Mouse (Mus musculus) erythroblast, embryonic 14.5 days (primary cell): ENCODE data around the gene Keap1. TPM values are rescaled to one million over a fixed set of nuclear protein-coding genes. Genes with fewer than 3 reads are reported as not detected.
"Not testable (repeated sequence)": the region's sequence is repeated elsewhere in the genome, so short reads cannot be mapped to it uniquely, and the experiment has no call there.

Experiments used
- H3K27me3 ChIP-seq: 2 replicates; pipeline ENCODE4 v1.6.1; 2012; ENCODE audit warnings: inconsistent platforms; ENCODE audit not compliant: control insufficient read depth
- H3K36me3 ChIP-seq: 2 replicates; pipeline ENCODE4 v1.6.1; 2012; ENCODE audit warnings: mild to moderate bottlenecking, inconsistent platforms; ENCODE audit not compliant: control insufficient read depth
- H3K4me1 ChIP-seq: 2 replicates; pipeline ENCODE4 v1.6.1; 2012; ENCODE audit warnings: inconsistent platforms; ENCODE audit not compliant: control insufficient read depth
- H3K4me3 ChIP-seq: replicated peaks from 2 replicates; pipeline ENCODE3; 2012; ENCODE audit warnings: moderate library complexity, mild to moderate bottlenecking, inconsistent platforms
- H3K9me3 ChIP-seq: 2 replicates; pipeline ENCODE4 v1.6.1; 2012; ENCODE audit warnings: low read length, inconsistent platforms, mixed read lengths; ENCODE audit not compliant: control insufficient read depth
- GATA1 ChIP-seq: IDR thresholded peaks from 2 replicates; pipeline ENCODE4 v1.6.1; 2012; ENCODE audit warnings: low read length, inconsistent platforms, mixed read lengths
- TAL1 ChIP-seq: IDR thresholded peaks from 3 replicates; pipeline ENCODE4 v1.6.1; 2012; ENCODE audit warnings: low read length, inconsistent platforms, mixed read lengths
- polyA plus RNA-seq: library from polyadenylated mRNA; stranded (reverse); fragments of >175 nt; gene quantifications from 2 replicates; pipeline ENCODE4 v1.2.3, GENCODE M21; 2012

Keap1 gene
- polyA plus RNA-seq, 1 experiment: 5.2 TPM

GRCm38 (mm10) chr9:21265000-21265561 lies 25.9 kb upstream of the Keap1 start, which contains the start of gene Atg4d:
TSS of gene Atg4d (plus strand) at chr9:21265293.
- Histone ChIP-seq H3K9me3 (no peaks in the 10 kb centered on the region), H3K27me3 (peaks cover 7% of the 10 kb centered on the region), H3K4me3 (peak within 1 kb of the TSS; percentile 87), H3K4me1 (peaks cover 70% of the 10 kb centered on the region), H3K36me3 (peaks cover 46% of the 10 kb centered on the region)
- TF ChIP-seq GATA1: peak; percentile 93
- peak; percentile 66 for TF ChIP-seq TAL1

- peaks cover 40% of the 10 kb centered on the region for H3K36me3 ChIP-seq
- peaks cover 65% of the 10 kb centered on the region for H3K4me1 ChIP-seq
- H3K4me3 ChIP-seq: peak overlapping the region; percentile 87
- peaks cover 11% of the 10 kb centered on the region for H3K27me3 ChIP-seq
- TF ChIP-seq TAL1 (peak; percentile 79), GATA1 (peak; percentile 44; the same call in 1 of the 2 replicates)
- no peaks in the 10 kb centered on the region for H3K9me3 ChIP-seq
Observed at GRCm38 (mm10) chr9:21264272-21264999, 25.3 kb upstream of the Keap1 start.

GRCm38 (mm10) chr9:21261831-21262230 lies 22.7 kb upstream of the Keap1 start:
- Histone ChIP-seq H3K4me1 (peaks cover 47% of the 10 kb centered on the region), H3K27me3 (peaks cover 18% of the 10 kb centered on the region), H3K9me3 (no peaks in the 10 kb centered on the region), H3K4me3 (no peak overlapping the region), H3K36me3 (peaks cover 14% of the 10 kb centered on the region)
- TF ChIP-seq GATA1 (no peak), TAL1 (no peak)

GRCm38 (mm10) chr9:21260491-21261040 lies 21.4 kb upstream of the Keap1 start:
- peaks cover 35% of the 10 kb centered on the region for H3K4me1 ChIP-seq
- no peak overlapping the region for H3K4me3 ChIP-seq
- H3K27me3 ChIP-seq: peaks cover 18% of the 10 kb centered on the region
- no peak for TF ChIP-seq GATA1
- no peak for TF ChIP-seq TAL1
- H3K9me3 ChIP-seq: no peaks in the 10 kb centered on the region
- peaks cover under 1% of the 10 kb centered on the region for H3K36me3 ChIP-seq

- H3K9me3 ChIP-seq, H3K4me1 ChIP-seq, H3K36me3 ChIP-seq, H3K4me3 ChIP-seq: not testable (repeated sequence)
- H3K27me3 ChIP-seq: peaks cover 47% of the 10 kb centered on the region
Observed at GRCm38 (mm10) chr9:21256349-21256748, 17.2 kb upstream of the Keap1 start.

GRCm38 (mm10) chr9:21254690-21255089 lies 15.5 kb upstream of the Keap1 start:
- no peak for TF ChIP-seq TAL1
- no peak for TF ChIP-seq GATA1
- Histone ChIP-seq H3K4me1 (peaks cover 7% of the 10 kb centered on the region), H3K36me3 (no peaks in the 10 kb centered on the region), H3K4me3 (no peak overlapping the region), H3K9me3 (no peaks in the 10 kb centered on the region; the same call in 1 of the 2 replicates), H3K27me3 (peaks cover 56% of the 10 kb centered on the region)

GRCm38 (mm10) chr9:21251116-21251735 lies 12.1 kb upstream of the Keap1 start:
- no peaks in the 10 kb centered on the region for H3K36me3 ChIP-seq
- H3K4me3 ChIP-seq: no peak overlapping the region
- H3K9me3 ChIP-seq: no peaks in the 10 kb centered on the region; the same call in 1 of the 2 replicates
- no peak for TF ChIP-seq TAL1
- TF ChIP-seq GATA1: no peak
- H3K27me3 ChIP-seq: peaks cover 80% of the 10 kb centered on the region
- H3K4me1 ChIP-seq: peaks cover 14% of the 10 kb centered on the region

- Histone ChIP-seq H3K36me3 (no peaks in the 10 kb centered on the region), H3K4me3 (no peak overlapping the region), H3K27me3 (peaks cover 87% of the 10 kb centered on the region), H3K9me3 (no peaks in the 10 kb centered on the region; the same call in 1 of the 2 replicates), H3K4me1 (peaks cover 14% of the 10 kb centered on the region)
- TF ChIP-seq TAL1 (no peak), GATA1 (no peak)
Observed at GRCm38 (mm10) chr9:21250509-21250908, 11.3 kb upstream of the Keap1 start.
